Mouse (Mus musculus): Measurements from ENCODE around the gene Adk.

Gene Adk

GRCm38 (mm10) chr14:21102666-21103203 is 50.4 kb downstream of the Adk start:
- no peak for DNase-seq

- no peak for DNase-seq
Observed at GRCm38 (mm10) chr14:21105049-21105448, 52.7 kb downstream of the Adk start.

DNA sequence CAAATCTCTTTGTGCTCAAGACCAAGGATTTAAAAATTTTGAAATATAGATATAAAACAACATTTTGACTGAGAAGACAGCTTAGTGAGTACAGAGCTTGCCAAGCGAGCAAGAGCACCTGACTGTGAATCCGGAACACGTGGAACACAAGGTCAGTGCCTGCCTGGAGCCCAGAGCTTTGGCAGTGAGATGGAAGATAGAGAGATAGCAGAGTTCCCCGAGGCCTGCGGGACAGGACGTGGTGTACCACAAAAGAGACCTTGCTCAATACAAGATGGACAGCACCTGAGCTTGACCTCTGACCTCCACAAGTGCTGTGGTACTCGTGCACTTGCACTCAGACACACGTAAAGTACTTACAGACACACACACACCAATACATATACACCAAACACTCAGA is 54.2 kb downstream of the Adk start:
- no peak for DNase-seq

GRCm38 (mm10) chr14:21107551-21107950 is 55.2 kb downstream of the Adk start:
- no peak for DNase-seq

- no peak for DNase-seq
Observed at GRCm38 (mm10) chr14:21110492-21110891, 58.1 kb downstream of the Adk start.

GRCm38 (mm10) chr14:21111500-21111899 is 59.1 kb downstream of the Adk start:
- no peak for DNase-seq

DNA sequence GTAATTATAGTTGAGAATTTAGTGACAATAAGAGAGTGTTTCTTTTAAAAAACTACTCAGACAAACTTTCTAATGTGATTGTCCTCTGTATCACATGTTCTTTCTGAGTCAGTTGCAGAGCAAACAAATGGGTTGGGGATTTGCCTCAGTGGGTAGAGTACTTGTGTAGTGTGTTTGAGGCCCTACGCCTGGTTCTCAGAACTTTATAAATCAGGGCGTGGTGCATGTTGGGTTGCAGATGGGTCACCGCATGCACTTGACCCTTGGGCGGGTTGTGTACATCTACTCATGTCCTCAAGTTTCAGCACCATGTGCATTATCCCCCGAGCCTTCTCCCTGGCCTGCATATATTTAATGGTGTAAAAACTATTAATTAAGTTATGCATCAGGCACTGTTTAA is 59.8 kb downstream of the Adk start:
- DNase-seq: no peak

DNA sequence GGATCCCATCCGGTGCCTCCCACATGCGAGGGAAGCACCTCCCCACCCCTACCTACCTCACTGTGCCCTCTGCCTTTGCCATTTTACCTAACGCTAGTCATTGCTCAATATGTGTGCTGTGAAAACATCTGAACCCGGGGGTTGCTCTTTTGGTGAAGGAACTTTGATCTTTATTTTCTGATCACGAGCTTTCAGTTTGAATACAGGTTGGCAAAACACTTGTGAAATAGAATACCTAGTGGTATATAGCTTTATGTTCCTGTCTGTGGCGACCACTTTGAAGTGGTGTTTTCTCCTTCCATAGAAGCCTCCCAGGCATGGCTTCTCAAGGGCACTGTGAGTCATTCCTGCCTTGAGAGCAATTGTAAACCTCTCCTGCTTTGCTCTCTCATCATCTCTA is 60.4 kb downstream of the Adk start:
- no peak for DNase-seq

DNA sequence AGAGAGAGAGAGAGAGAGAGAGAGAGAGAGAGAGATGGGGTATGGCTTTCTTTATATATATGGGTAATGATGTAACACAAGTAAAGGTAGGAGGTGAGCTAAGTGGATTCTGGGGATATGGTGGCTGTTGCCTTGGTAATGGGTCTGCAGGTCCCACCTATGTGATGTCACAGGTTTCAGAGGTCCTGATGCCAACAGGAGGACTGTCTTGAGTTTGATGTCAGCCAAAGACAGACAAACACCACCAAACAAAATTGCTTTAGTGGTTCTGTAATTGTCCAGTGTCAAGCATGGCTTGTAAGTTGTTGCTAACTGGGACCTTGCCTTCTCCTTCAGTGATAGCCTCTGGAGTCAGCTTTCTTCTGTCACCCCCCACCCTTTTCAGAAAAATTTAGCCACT is 62.0 kb downstream of the Adk start:
- DNase-seq: no peak

DNA sequence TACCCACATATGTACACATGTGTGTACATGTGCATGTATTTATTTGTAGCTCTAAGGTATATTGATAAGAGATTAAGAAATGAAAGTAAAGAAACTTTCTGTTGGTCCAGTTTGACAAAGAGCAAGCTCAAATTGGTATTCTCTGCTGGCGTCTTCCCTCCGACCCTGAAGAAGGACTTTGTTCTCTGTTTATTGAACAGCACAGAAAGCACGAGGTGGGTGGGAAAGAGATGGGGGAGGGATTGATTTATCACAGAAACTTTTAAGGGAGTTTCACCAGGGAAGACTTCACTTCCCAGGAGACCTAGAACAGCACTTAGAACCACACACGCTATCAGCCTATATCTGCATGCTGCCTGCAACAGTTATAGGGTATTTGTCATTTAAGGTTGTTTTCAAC is 62.9 kb downstream of the Adk start:
- no peak for DNase-seq

DNA sequence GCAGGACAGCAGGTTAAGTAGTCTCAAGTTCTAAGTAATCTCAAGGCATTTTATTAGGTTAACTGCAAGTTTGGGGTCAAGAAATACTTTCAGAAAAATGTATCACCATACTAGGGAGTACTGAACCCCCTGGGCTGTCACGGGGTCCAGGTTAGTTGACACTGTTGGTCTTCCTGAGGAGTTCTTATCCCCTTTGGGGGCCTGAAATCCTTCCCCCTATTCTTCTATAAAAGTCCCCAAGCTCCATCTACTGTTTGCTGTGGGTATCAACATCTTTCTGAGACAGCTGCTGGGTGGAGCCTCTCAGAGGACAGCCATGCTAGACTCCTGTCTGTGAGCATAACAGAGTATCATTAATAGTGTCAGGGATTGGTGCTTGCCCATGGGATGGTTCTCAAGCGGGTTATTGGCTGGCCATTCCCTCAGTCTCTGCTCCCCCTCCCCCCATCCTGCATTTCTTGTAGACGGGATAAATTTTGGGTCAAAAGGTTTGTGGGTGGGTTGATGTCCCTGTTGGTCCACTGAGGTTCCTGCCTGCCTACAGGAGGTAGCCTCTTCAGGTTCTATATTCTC is 63.6 kb downstream of the Adk start:
- peak; percentile 29 for DNase-seq

DNA sequence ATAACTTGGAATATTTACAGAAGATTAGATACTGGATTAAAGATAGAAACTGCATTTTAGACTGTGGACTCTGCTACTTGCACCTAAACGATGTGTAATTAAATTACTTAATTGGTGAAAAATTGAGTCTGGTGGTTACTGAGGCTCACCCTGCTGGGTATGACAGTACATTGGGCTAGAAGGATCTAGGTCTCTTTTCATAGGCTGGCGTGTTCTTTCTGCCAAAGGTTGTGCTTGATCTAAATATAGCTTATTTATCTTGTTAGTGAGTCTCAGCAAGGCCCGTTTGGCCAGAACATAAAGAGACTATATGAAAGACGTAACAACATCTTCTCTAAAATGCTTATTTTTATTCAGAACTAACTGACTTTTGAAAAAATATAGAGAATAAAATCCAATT is 65.7 kb downstream of the Adk start:
- DNase-seq: no peak

DNA sequence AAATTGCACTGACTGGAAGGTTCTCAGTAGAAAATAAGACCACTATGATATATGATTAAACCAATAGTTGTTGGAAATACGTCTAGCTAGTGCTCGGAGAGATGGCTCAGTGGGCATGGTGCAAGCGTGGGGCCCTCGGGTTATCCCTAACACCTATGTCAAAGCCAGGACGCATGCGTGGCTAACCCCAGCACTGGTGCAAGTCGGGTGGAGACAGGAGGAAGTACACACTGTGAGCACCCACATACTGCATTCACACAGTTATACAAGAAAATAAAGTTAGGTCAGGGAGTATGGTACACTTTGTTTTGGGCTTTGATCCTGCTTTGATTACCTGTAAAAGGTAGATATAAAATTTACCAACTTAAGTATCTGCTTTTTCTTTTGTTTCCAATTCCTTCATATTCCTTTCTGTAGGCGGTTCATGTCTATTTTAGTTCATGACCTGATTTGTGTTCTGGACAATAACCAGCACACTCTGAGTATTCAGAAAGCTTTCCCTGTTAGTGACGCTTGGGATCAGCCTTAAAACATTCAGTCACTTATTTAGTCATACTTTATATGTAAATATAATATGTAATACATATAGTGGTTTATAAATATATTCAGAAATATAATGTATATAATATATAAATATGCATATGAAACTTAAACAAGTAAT is 67.4 kb downstream of the Adk start:
- no peak for DNase-seq

DNA sequence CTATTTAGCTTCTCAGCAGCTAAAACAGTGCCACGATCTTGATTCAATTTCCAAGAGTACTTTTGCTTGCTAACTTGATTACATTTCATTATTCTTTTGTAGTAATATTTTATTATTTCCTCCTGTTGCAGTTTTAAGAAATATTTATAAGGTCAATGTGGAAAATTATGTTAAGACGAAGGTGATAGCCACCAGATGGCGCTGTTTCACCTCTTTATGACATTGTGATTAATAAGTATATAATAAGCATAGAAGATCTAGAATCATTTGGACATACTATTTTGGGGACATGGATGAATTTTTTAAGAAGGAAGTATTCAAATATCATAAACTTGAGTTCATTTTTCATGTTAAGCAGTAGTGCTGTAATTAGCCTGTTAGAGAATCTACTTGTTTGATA is 68.1 kb downstream of the Adk start:
- DNase-seq: peak; percentile 64

DNA sequence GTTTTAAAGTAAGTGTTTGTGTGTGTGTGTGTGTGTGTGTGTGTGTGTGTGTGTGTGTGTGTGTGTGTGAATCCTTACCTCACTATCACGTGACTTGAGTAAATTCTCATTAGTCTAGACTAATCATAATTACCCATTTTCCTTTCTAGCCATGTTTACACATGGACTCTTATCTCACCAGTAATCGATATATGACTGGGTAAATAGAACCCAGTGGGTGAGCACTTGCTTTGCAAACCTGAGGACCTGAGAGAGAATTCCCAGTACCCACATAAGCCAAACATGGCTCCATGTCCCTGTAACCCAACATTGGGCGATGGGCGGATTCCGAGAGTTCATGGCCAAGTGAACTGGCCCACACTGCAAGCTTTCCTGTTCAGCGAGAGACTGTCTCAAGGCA is 74.8 kb downstream of the Adk start:
- no peak for DNase-seq

- peak; percentile 62 for DNase-seq
Observed at GRCm38 (mm10) chr14:21136906-21137305, 84.5 kb downstream of the Adk start.

DNA sequence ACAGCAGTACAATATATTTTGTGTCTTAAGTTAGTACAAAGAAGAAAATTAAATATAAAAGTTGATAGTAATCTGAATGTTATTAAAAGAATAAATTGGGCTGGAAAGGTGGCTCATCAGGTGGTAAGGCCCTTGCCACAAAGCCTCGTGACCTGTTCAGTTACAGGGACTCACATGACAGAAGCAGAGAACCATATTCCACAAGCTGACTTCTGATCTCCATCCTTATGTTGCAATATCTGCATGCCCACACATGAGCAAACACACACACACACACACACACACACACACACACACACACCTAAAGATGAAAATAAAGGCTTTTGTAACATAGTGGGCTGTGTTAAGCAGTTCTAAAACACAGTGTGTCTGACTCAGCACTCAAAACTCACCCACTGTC is 90.2 kb downstream of the Adk start:
- no peak for DNase-seq

DNA sequence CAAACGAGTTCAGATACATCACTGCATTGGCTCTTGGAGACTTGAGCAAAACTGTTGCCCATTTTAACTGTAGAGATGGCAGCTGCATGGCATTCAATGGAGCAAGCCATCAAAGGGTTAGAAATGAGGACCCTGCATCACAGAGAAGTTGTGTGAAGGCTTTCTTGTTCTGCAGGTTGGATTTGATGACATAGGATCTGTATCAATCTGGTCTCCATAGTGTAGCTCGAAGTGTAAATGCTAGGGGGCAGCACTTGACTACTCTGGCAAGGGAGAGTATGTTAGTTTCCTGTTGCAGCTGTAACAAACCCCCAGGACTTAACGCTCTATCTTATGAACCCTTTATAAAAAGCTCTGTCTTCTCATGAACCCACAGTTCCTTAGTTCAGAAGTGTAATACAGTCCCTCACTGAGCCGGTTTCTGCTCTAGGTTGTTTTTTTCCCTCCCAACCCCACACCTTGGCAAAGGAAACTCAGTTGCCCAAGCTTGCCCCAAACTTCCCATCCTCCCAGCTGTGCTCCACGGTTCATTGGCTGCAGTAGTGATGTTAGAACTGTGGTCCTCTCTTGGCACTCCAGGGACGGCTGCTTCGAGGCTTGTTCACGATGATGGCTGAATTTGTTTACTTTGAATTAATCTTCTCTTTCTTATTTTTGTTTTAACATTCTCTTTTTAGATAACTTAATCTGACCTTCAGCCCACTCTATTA is 91.2 kb downstream of the Adk start:
- peak; percentile 75 for DNase-seq

DNA sequence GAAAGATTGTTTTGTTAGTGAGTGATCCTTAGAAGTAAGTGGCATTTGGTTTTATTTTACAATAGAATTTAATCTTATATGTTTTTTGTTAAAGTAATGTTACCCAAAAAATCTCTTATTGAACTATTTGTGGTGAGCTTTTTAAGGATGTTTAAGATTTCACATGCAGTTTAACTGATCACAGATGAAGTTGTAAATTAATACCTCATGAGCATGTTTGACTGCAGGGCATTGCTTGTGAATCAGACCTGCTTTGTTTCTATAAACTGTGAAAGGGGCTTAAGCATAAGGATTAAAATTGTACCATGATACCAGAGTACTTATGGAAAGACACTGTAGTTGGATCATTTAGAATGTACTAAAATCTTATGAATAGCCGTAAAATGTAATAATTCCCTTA is 94.8 kb downstream of the Adk start:
- DNase-seq: no peak

GRCm38 (mm10) chr14:21150301-21150700 is 97.9 kb downstream of the Adk start:
- no peak for DNase-seq

- DNase-seq: no peak
Observed at GRCm38 (mm10) chr14:21152055-21152454, 99.7 kb downstream of the Adk start.

DNA sequence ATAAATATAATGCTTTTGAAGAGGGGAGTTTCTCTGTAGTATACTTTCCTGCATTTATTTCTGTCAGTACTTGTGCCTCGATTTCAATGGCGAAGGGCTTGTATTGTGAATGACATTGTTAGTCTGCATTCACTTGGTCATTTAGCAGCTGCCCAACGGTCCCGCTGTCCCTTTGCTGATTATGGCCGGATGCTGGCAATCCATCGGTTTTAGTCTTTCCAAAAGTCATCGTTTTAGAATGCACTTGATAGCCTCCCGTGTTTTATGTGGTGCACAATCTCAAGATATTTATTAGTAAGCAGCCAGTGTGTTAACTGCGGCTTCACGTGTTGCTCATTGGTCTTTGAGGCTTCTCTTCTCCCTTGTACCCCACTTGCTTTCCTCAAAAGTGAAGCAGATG is 113.3 kb downstream of the Adk start:
- no peak for DNase-seq

DNA sequence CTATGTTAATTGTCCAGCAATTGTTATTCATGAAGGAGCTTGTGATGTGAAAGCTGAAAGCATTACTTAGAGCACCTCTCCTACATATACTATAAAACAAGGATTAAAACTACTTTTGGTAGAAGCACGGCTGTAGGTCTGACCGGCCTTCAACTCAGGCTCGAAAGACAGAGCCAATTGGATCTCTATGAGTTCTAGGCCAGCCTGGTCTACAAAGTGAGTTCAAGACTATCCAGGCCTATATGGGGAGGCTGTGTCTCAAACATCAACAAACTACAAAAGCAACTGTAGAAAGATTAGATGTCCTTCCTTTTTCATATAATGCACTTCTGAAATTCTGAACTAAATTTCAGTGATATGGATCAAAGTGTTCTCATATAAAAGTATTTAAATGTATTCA is 113.7 kb downstream of the Adk start:
- no peak for DNase-seq

Data from thymus, postnatal 4 days (tissue).